Mouse (Mus musculus) liver, postnatal 0 days (tissue): ENCODE results near the gene 2310034G01Rik.

ENCODE experiments used
- CTCF ChIP-seq: sonication (generic); IDR thresholded peaks from 2 replicates; pipeline ENCODE4 v1.5.1; 2016; ENCODE audit warnings: antibody characterized with exemption, low read depth
- EP300 ChIP-seq: IDR thresholded peaks from 2 replicates; pipeline ENCODE4 v1.6.1; 2016; ENCODE audit warnings: antibody characterized with exemption, low read depth, mild to moderate bottlenecking

GRCm38 (mm10) chr19:46357344-46358280, 7.5 kb upstream of the 2310034G01Rik start:
- TF ChIP-seq CTCF (no peak), EP300 (no peak)
